Mouse (Mus musculus) forebrain, postnatal 0 days (tissue): ENCODE results near the gene Ikzf1. TPM values are rescaled to one million over a fixed set of nuclear protein-coding genes. Genes with fewer than 3 reads are reported as not detected.

Experiments
- ATAC-seq: fragments of 200-750 bp; cut with Nextera tagmentation; 2 replicates; pipeline ENCODE4 v1.8.0; 2017; ENCODE audit warnings: mild to moderate bottlenecking, moderate library complexity
- DNase-seq: peaks from one replicate; pipeline ENCODE4 v3.0.0-alpha.2; 2015
- H3K27ac ChIP-seq: fragments of 300-500 bp; sonication (generic); 2 replicates; pipeline ENCODE4 v1.5.1; 2014; ENCODE audit warnings: low read depth, mild to moderate bottlenecking, antibody characterized with exemption, low read length, moderate library complexity, mixed read lengths
- H3K27me3 ChIP-seq: fragments of 300-500 bp; sonication (generic); 2 replicates; pipeline ENCODE4 v1.6.1; 2014; ENCODE audit warnings: mild to moderate bottlenecking, low read length, mixed read lengths; ENCODE audit not compliant: insufficient read depth
- H3K36me3 ChIP-seq: fragments of 300-500 bp; sonication (generic); 2 replicates; pipeline ENCODE4 v1.6.1; 2014; ENCODE audit warnings: mild to moderate bottlenecking, moderate library complexity; ENCODE audit not compliant: insufficient read depth
- H3K4me1 ChIP-seq: fragments of 300-500 bp; sonication (generic); 2 replicates; pipeline ENCODE4 v1.6.1; 2014; ENCODE audit warnings: antibody characterized with exemption; ENCODE audit not compliant: insufficient read depth
- H3K4me2 ChIP-seq: fragments of 300-500 bp; sonication (generic); 2 replicates; pipeline ENCODE4 v1.6.1; 2014; ENCODE audit warnings: low read depth, mild to moderate bottlenecking, moderate library complexity
- H3K4me3 ChIP-seq: fragments of 300-500 bp; sonication (generic); 2 replicates; pipeline ENCODE4 v1.5.1; 2014; ENCODE audit warnings: low read depth, low read length, mixed read lengths
- H3K9ac ChIP-seq: fragments of 300-500 bp; sonication (generic); 2 replicates; pipeline ENCODE4 v1.6.1; 2014; ENCODE audit warnings: mild to moderate bottlenecking
- H3K9me3 ChIP-seq: fragments of 300-500 bp; sonication (generic); 2 replicates; pipeline ENCODE4 v1.6.1; 2016; ENCODE audit warnings: low read length
- CTCF ChIP-seq: sonication (generic); IDR thresholded peaks from 2 replicates; pipeline ENCODE4 v1.5.1; 2016; ENCODE audit warnings: antibody characterized with exemption, control low read depth, low read depth
- WGBS: fragments of 180-500 bp; shearing (Covaris S2); extraction: QIAGEN DNeasy Blood & Tissue Kit; methylation state at CpG from one replicate; pipeline ENCODE4 v1.1.7; 2014; 5-methylcytosine and 5-hydroxymethylcytosine counted together
- polyA plus RNA-seq: library from polyadenylated mRNA; unstranded; fragments of >200 nt; fragmentation: Nextera tagmentation; extraction: Ambion mirVana; gene quantifications from 2 replicates; pipeline ENCODE4 v1.2.1, GENCODE M21; 2015
- total RNA-seq: library from RNA; depleted of rRNA; stranded (reverse); fragments of >200 nt; gene quantifications from 2 replicates; pipeline ENCODE4 v1.2.3, GENCODE M21; 2014

Ikzf1 gene
- total and polyA plus RNA-seq, 2 experiments from 2014 or later = 1.8 to 4.9 TPM

GRCm38 (mm10) chr11:11690059-11690844 lies 5.4 kb downstream of the Ikzf1 start:
- Histone ChIP-seq H3K27ac (no peak overlapping the region), H3K9ac (no peak overlapping the region), H3K36me3 (no peaks in the 10 kb centered on the region), H3K4me2 (no peak overlapping the region), H3K4me3 (no peak overlapping the region), H3K27me3 (peaks cover 14% of the 10 kb centered on the region; the same call in 1 of the 2 replicates), H3K9me3 (no peaks in the 10 kb centered on the region), H3K4me1 (no peaks in the 10 kb centered on the region)
- TF ChIP-seq CTCF = no peak
- ATAC-seq = no peak
- 50% methylated on average over 11 of the region's 11 CpGs for WGBS
- no peak for DNase-seq

DNA sequence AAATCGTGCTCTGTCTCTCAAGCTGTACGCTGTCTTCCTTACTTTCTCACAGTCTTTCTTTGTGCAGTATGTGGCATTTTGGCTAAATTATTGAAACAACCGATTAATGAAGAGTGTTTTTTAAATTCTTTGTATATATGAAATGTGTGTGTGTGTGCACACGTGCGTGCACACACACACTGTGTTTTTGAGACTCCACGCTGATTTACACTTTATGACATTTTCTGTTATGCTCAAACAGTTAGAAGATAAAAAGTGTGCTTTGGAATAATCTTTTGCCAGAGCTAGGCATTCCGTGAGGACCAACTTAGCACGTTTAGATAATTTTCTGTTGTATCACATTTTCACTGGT lies 6.0 kb downstream of the Ikzf1 start:
- no peak for ATAC-seq
- Histone ChIP-seq H3K27me3 (peaks cover 13% of the 10 kb centered on the region; the same call in 1 of the 2 replicates), H3K36me3 (no peaks in the 10 kb centered on the region), H3K27ac (no peak overlapping the region), H3K4me3 (no peak overlapping the region), H3K9ac (no peak overlapping the region), H3K4me2 (no peak overlapping the region), H3K9me3 (no peaks in the 10 kb centered on the region), H3K4me1 (no peaks in the 10 kb centered on the region)
- DNase-seq = no peak
- WGBS = 84% methylated on average over 8 of the region's 8 CpGs
- no peak for TF ChIP-seq CTCF

DNA sequence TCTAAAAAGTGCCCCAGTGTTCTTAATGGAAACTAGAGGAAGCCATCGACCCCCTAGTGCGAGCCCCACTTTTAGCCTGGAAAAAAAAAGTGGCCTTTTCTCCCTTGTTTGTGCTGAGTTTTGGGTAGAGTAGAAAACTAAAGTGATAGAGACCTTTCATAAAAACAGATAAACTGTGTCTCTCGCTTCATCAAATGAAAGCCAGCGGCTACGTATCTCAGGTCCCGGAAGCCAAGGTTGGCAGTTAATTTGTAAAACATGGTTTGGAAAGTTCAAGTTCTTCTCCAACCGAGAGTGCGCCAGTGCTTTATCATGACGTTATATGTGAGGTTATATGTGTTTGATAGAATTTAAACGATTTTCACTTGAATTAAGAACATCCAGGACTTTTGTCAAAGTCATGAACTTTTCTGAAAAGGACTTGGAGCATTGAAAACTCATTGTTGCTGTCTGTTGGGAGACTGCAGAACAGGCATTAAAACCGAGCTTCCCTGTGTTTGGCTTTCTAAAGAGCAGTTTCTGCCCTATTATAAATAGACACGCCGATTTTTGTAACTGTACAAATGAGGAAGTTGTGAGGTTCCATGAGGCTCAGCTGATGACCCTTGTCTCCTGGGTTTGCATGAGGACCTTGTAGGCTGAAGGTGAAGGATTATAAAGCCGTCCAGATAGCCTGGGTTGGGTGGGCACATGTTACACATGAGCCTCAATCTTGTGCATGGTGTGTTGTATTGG lies 6.7 kb downstream of the Ikzf1 start:
- H3K4me2 ChIP-seq = no peak overlapping the region
- no peak overlapping the region for H3K4me3 ChIP-seq
- ATAC-seq (no peak), DNase-seq (no peak)
- no peak for TF ChIP-seq CTCF
- H3K4me1 ChIP-seq = no peaks in the 10 kb centered on the region
- 88% methylated on average over 14 of the region's 14 CpGs for WGBS
- H3K9me3 ChIP-seq = no peaks in the 10 kb centered on the region
- no peak overlapping the region for H3K27ac ChIP-seq
- H3K27me3 ChIP-seq = peaks cover 7% of the 10 kb centered on the region; the same call in 1 of the 2 replicates
- H3K9ac ChIP-seq = no peak overlapping the region
- H3K36me3 ChIP-seq = no peaks in the 10 kb centered on the region

- no peaks in the 10 kb centered on the region for H3K36me3 ChIP-seq
- no peaks in the 10 kb centered on the region for H3K9me3 ChIP-seq
- no peaks in the 10 kb centered on the region for H3K4me1 ChIP-seq
- no peak overlapping the region for H3K9ac ChIP-seq
- DNase-seq = no peak
- WGBS = 88% methylated on average over 10 of the region's 10 CpGs
- 0 out of 2 replicates have a peak, but pooled peaks cover 3% of the 10 kb centered on the region for H3K27me3 ChIP-seq
- no peak overlapping the region for H3K27ac ChIP-seq
- no peak overlapping the region for H3K4me3 ChIP-seq
- no peak for ATAC-seq
- TF ChIP-seq CTCF = no peak
- H3K4me2 ChIP-seq = no peak overlapping the region
Measured at GRCm38 (mm10) chr11:11692558-11693166, 7.9 kb downstream of the Ikzf1 start.

- WGBS = 87% methylated on average over 3 of the region's 3 CpGs
- Histone ChIP-seq H3K4me2 (no peak overlapping the region), H3K27me3 (no peaks in the 10 kb centered on the region), H3K9ac (no peak overlapping the region), H3K36me3 (no peaks in the 10 kb centered on the region), H3K4me1 (no peaks in the 10 kb centered on the region), H3K4me3 (no peak overlapping the region), H3K9me3 (no peaks in the 10 kb centered on the region), H3K27ac (no peak overlapping the region)
- TF ChIP-seq CTCF = no peak
- no peak for ATAC-seq
- no peak for DNase-seq
Measured at GRCm38 (mm10) chr11:11693446-11693845, 8.6 kb downstream of the Ikzf1 start.

GRCm38 (mm10) chr11:11694072-11694471 lies 9.3 kb downstream of the Ikzf1 start:
- Histone ChIP-seq H3K9me3 (no peaks in the 10 kb centered on the region), H3K4me3 (no peak overlapping the region), H3K27me3 (no peaks in the 10 kb centered on the region), H3K9ac (no peak overlapping the region), H3K4me2 (no peak overlapping the region), H3K4me1 (no peaks in the 10 kb centered on the region), H3K27ac (no peak overlapping the region), H3K36me3 (no peaks in the 10 kb centered on the region)
- TF ChIP-seq CTCF = no peak
- WGBS = 80% methylated on average over 2 of the region's 2 CpGs
- DNase-seq = no peak
- ATAC-seq = no peak
